Comparison of ENCODE assay signal across 18 mouse cellular contexts in genomic region chr13:35537106-35537505, GRCm38 (mm10).
"Had no signal": no experiment of that assay in that cellular context is flagged by ENCODE, and none has a peak within 500 bp of the region (broad histone marks: within the 10 kb centered on the region; RNA-seq: fewer than 3 reads in every experiment).

No protein-coding gene starts in this region.

- H3K27ac ChIP-seq: kidney, postnatal 0 days; limb, embryonic 15.5 days; liver, embryonic 13.5 days; lung, embryonic 15.5 days; macrophage; midbrain, embryonic 12.5 days; neural tube, embryonic 13.5 days had no signal

- H3K4me3 ChIP-seq: limb, embryonic 15.5 days; liver, embryonic 13.5 days; lung, embryonic 15.5 days; megakaryocyte, embryonic 14.5 days; midbrain, embryonic 12.5 days; neural tube, embryonic 13.5 days had no signal

- DNase-seq: kidney, adult 9 months; kidney, postnatal 36 days; left cerebral cortex, postnatal 4 days; liver, embryonic 13.5 days; liver, postnatal 0 days; lung, postnatal 14 days; retina, postnatal 1 day; right cerebral cortex, postnatal 4 days; spleen, adult 18-20 months; thymus, adult 2 months; thymus, postnatal 25 days had no signal
